Mouse (Mus musculus): ENCODE measurements around the gene Gm11937.

Gene Gm11937

GRCm38 (mm10) chr11:99581564-99581963, 28.4 kb downstream of the Gm11937 start:
- no peak for DNase-seq (ENCODE audit: low spot score)

GRCm38 (mm10) chr11:99581051-99581450, 28.9 kb downstream of the Gm11937 start:
- no peak for DNase-seq (ENCODE audit: low spot score)

GRCm38 (mm10) chr11:99580636-99581035, 29.4 kb downstream of the Gm11937 start, which contains the start of gene Krtap1-5:
Gene Krtap1-5 (minus strand): TSS chr11:99581016.
- no peak for DNase-seq (ENCODE audit: low spot score)

GRCm38 (mm10) chr11:99574106-99574505, 35.9 kb downstream of the Gm11937 start:
- peak; percentile 85 for DNase-seq (ENCODE audit: low spot score)

- DNase-seq (ENCODE audit: low spot score) = no peak
Measured at GRCm38 (mm10) chr11:99573164-99573563, 36.8 kb downstream of the Gm11937 start.

GRCm38 (mm10) chr11:99566530-99566929, 43.5 kb downstream of the Gm11937 start, which contains the start of gene Krtap3-1:
Gene Krtap3-1 (minus strand): TSS chr11:99566630.
- DNase-seq (ENCODE audit: low spot score) = no peak

GRCm38 (mm10) chr11:99562580-99562979, 47.4 kb downstream of the Gm11937 start:
- DNase-seq (ENCODE audit: low spot score) = no peak

All from urinary bladder, postnatal 14 days (tissue).